Comparison of ENCODE assay signal across 8 mouse cellular contexts in the genomic region with DNA sequence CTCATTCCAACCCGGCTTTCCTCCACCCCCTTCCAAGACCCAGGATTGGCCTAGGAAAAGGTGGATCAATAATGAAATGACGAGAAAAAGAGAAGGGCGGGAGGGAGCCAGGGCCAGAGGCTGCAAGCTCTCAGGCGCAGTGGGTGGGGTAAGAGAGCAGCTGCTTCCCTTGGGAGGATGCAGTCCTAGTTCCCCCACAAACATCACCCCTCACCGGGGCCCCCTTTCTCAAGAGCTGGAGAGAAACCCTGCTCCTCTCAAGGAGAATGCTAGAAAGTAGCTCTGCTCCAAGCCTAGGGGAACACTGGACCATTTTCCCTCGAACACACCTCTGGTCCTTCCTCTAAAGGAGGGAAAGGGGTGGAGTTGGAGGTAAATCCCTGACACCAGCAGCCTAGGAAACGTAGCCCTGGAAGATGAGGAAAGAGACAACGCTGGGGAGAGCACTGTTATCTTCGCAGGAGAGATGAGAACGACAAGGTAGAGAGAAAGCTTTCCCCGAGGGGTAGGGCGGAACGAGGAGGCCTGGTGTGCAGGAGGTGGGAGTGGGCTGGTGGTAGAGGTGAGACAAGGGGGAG. TPM values are rescaled to one million over a fixed set of nuclear protein-coding genes. Genes with fewer than 3 reads are reported as not detected.
A peak's percentile ranks its signal among the peaks of the same experiment; 100 is the strongest.
DNase-seq lines count a peak whose midpoint lies in the region; ATAC-seq and TF ChIP-seq lines count a peak whose summit lies in the region.

No protein-coding gene starts in this region.

- peaks cover 7% of the 10 kb centered on the region for H3K27me3 ChIP-seq in E14TG2a.4 (ENCODE audit: insufficient read depth, low read length)
- H3K27me3 ChIP-seq in embryonic facial prominence, embryonic 11.5 days (ENCODE audit: control insufficient read depth, insufficient read depth, low read length) = no peaks in the 10 kb centered on the region
- no peaks in the 10 kb centered on the region for H3K27me3 ChIP-seq in hindbrain, embryonic 14.5 days (ENCODE audit: control insufficient read depth, insufficient read depth, low read length)
- no peaks in the 10 kb centered on the region for H3K27me3 ChIP-seq in stomach, postnatal 0 days (ENCODE audit: control insufficient read depth, insufficient read depth, low read length)

- peak; percentile 13 for DNase-seq in gastrocnemius, postnatal 14 days
- no peak for DNase-seq in gastrocnemius, adult 18-20 months (ENCODE audit: low spot score)
- peak; percentile 19 for DNase-seq in embryonic facial prominence, embryonic 11.5 days (ENCODE audit: low spot score)
- DNase-seq in hindbrain, embryonic 14.5 days (ENCODE audit: low spot score) = no peak
- peak; percentile 11 for DNase-seq in lung, postnatal 36 days
- peak; percentile 23 for DNase-seq in stomach, postnatal 0 days (ENCODE audit: low spot score)
- no peak for DNase-seq in ovary, postnatal 14 days (ENCODE audit: low spot score)

- peak overlapping the region; percentile 97 for H3K9ac ChIP-seq in embryonic facial prominence, embryonic 11.5 days (replicated peaks; ENCODE audit: low read length)
- H3K9ac ChIP-seq in hindbrain, embryonic 14.5 days = peak overlapping the region; percentile 96
- H3K9ac ChIP-seq in stomach, postnatal 0 days (ENCODE audit: low read length) = peak overlapping the region; percentile 88

- no peak for ATAC-seq in embryonic facial prominence, embryonic 11.5 days (replicated peaks; ENCODE audit: insufficient number of reproducible peaks, low FRiP score, low TSS enrichment, low read depth)
- ATAC-seq in hindbrain, embryonic 14.5 days (ENCODE audit: low FRiP score) = no peak
- ATAC-seq in stomach, postnatal 0 days (ENCODE audit: low FRiP score, low TSS enrichment) = no peak

- TF ChIP-seq EP300 in stomach, postnatal 0 days (optimal IDR thresholded peaks at IDR 0.05) = no peak

- TF ChIP-seq CTCF in E14TG2a.4 (conservative IDR thresholded peaks at IDR 0.05; ENCODE audit: low read length) = no peak
- no peak for TF ChIP-seq CTCF in stomach, postnatal 0 days (IDR thresholded peaks at IDR 0.05; ENCODE audit: low read depth)

- WGBS in embryonic facial prominence, embryonic 11.5 days = under 1% methylated on average over 13 of the region's 13 CpGs
- 0% methylated on average over 13 of the region's 13 CpGs for WGBS in hindbrain, embryonic 14.5 days
- 0% methylated on average over 13 of the region's 13 CpGs for WGBS in stomach, postnatal 0 days

- intact Hi-C loops in gastrocnemius, postnatal 14 days (cut with DNase I; ENCODE audit: low total_unique reads) = loop anchor here (5.0 kb wide), 1 partner anchor 37 kb away; no protein-coding TSS in a partner anchor

- peaks cover 27% of the 10 kb centered on the region for H3K36me3 ChIP-seq in E14TG2a.4 (ENCODE audit: insufficient read depth, low read length)
- H3K36me3 ChIP-seq in embryonic facial prominence, embryonic 11.5 days (replicated peaks; ENCODE audit: control insufficient read depth, insufficient read depth, low read depth, low read length) = no peaks in the 10 kb centered on the region
- H3K36me3 ChIP-seq in hindbrain, embryonic 14.5 days (replicated peaks; ENCODE audit: control insufficient read depth, insufficient read depth) = 0 out of 2 replicates have a peak, but pooled peaks cover 4% of the 10 kb centered on the region
- no peaks in the 10 kb centered on the region for H3K36me3 ChIP-seq in stomach, postnatal 0 days (ENCODE audit: control insufficient read depth, insufficient read depth, low read length)

- peak overlapping the region; percentile 56 for H3K27ac ChIP-seq in embryonic facial prominence, embryonic 11.5 days (replicated peaks; ENCODE audit: low read depth, low read length)
- H3K27ac ChIP-seq in hindbrain, embryonic 14.5 days = peak overlapping the region; percentile 99
- peak overlapping the region; percentile 94 for H3K27ac ChIP-seq in stomach, postnatal 0 days (replicated peaks)

- H3K4me2 ChIP-seq in embryonic facial prominence, embryonic 11.5 days (ENCODE audit: low read depth, low read length) = peak overlapping the region; percentile 95
- H3K4me2 ChIP-seq in hindbrain, embryonic 14.5 days (replicated peaks) = peak overlapping the region; percentile 80
- peak overlapping the region; percentile 98 for H3K4me2 ChIP-seq in stomach, postnatal 0 days (replicated peaks; ENCODE audit: low read depth)

- H3K4me3 ChIP-seq in E14TG2a.4 (replicated peaks; ENCODE audit: low read length) = peak overlapping the region; percentile 98
- H3K4me3 ChIP-seq in embryonic facial prominence, embryonic 11.5 days (ENCODE audit: low read depth, low read length) = peak overlapping the region; percentile 93
- peak overlapping the region; percentile 88 for H3K4me3 ChIP-seq in hindbrain, embryonic 14.5 days (replicated peaks; ENCODE audit: low read length)
- H3K4me3 ChIP-seq in stomach, postnatal 0 days (ENCODE audit: low read depth, low read length) = peak overlapping the region; percentile 96

- no peaks in the 10 kb centered on the region for H3K9me3 ChIP-seq in E14TG2a.4 (ENCODE audit: low read length)
- no peaks in the 10 kb centered on the region for H3K9me3 ChIP-seq in embryonic facial prominence, embryonic 11.5 days (replicated peaks; ENCODE audit: control insufficient read depth, low read length)
- H3K9me3 ChIP-seq in hindbrain, embryonic 14.5 days (ENCODE audit: control insufficient read depth, low read length) = no peaks in the 10 kb centered on the region
- H3K9me3 ChIP-seq in stomach, postnatal 0 days (ENCODE audit: control insufficient read depth, low read length) = no peaks in the 10 kb centered on the region

- H3K4me1 ChIP-seq in E14TG2a.4 (replicated peaks; ENCODE audit: low read depth, low read length) = peaks cover 59% of the 10 kb centered on the region
- H3K4me1 ChIP-seq in embryonic facial prominence, embryonic 11.5 days (ENCODE audit: control insufficient read depth, insufficient read depth, low read length) = peaks cover 5% of the 10 kb centered on the region
- H3K4me1 ChIP-seq in hindbrain, embryonic 14.5 days (replicated peaks; ENCODE audit: control insufficient read depth, insufficient read depth, low read length) = peaks cover 52% of the 10 kb centered on the region
- no peaks in the 10 kb centered on the region; the same call in 1 of the 2 replicates for H3K4me1 ChIP-seq in stomach, postnatal 0 days (replicated peaks; ENCODE audit: control insufficient read depth, insufficient read depth)

RNA-seq across cellular contexts. Expression of a gene that starts 1.3 kb away (rescaled TPM):
- total RNA-seq in gastrocnemius, postnatal 14 days (2021) = 10 to 100 TPM; 11.8 to 14.3 TPM
- total RNA-seq in gastrocnemius, adult 18-20 months (2021) = 10 to 100 TPM; 16.4 to 19.5 TPM
- 9.8 and 12.2 TPM in 2 replicates for polyA plus RNA-seq in embryonic facial prominence, embryonic 11.5 days (2014; fragmentation: Nextera tagmentation; extraction: Ambion mirVana)
- 17.1 and 19.3 TPM in 2 replicates for polyA plus RNA-seq in hindbrain, embryonic 14.5 days (2014; fragmentation: Nextera tagmentation; extraction: Ambion mirVana)
- 3.9 and 4.3 TPM in 2 replicates for polyA plus RNA-seq in stomach, postnatal 0 days (2015; fragmentation: Nextera tagmentation; extraction: Ambion mirVana)

RNA-seq across cellular contexts. Expression of a gene that starts 40.8 kb away (rescaled TPM):
- 100 to 1,000 TPM; 663 to 775 TPM for total RNA-seq in gastrocnemius, postnatal 14 days (2021)
- 100 to 1,000 TPM; 671 to 820 TPM for total RNA-seq in gastrocnemius, adult 18-20 months (2021)
- 572 and 583 TPM in 2 replicates for polyA plus RNA-seq in embryonic facial prominence, embryonic 11.5 days (2014; fragmentation: Nextera tagmentation; extraction: Ambion mirVana)
- polyA plus RNA-seq in hindbrain, embryonic 14.5 days (2014; fragmentation: Nextera tagmentation; extraction: Ambion mirVana) = 774 and 980 TPM in 2 replicates
- 1,024 and 1,071 TPM in 2 replicates for polyA plus RNA-seq in stomach, postnatal 0 days (2015; fragmentation: Nextera tagmentation; extraction: Ambion mirVana)

Comparison
In these comparisons a context has a peak if more than half of its experiments do, and no peak if none do; other contexts are left out.
1. DNase-seq: peak in gastrocnemius, postnatal 14 days (single experiment), embryonic facial prominence, embryonic 11.5 days (single experiment), lung, postnatal 36 days (single experiment) and stomach, postnatal 0 days (single experiment); none in gastrocnemius, adult 18-20 months (single experiment), hindbrain, embryonic 14.5 days (single experiment) and ovary, postnatal 14 days (single experiment).
2. Peak in every context shown above with its lines, with median percentiles within 50 percentile points of each other: H3K4me3 ChIP-seq, H3K27ac ChIP-seq, H3K4me2 ChIP-seq and H3K9ac ChIP-seq.